Mouse (Mus musculus) left cerebral cortex, postnatal 14 days (tissue): Measurements from ENCODE around the gene Hps3. TPM values are rescaled to one million over a fixed set of nuclear protein-coding genes. Genes with fewer than 3 reads are reported as not detected.
A peak's percentile ranks its signal among the peaks of the same experiment; 100 is the strongest.
"Not testable (repeated sequence)": the region's sequence is repeated elsewhere in the genome, so short reads cannot be mapped to it uniquely, and the experiment has no call there.

Experiments used
- DNase-seq, 2 experiments: peaks; one replicate each; pipeline ENCODE4 v3.0.0; 2021 to 2022; ENCODE audit warnings: low spot score in 2 of 2, mixed read lengths in 1 of 2
- intact Hi-C: fragments of 180-260 bp; cut with DNase I; formaldehyde crosslinking; loops from one replicate; pipeline ENCODE4 v1.15.1; 2025
- long read RNA-seq, 2 experiments: library from polyadenylated mRNA; stranded (forward); transcript quantifications; one replicate each; pipeline ENCODE4 v2.0.0; 2021
- total RNA-seq, 2 experiments: library from RNA; stranded (reverse); gene quantifications; 2 replicates each; pipeline ENCODE4 v1.2.3; 2021

Gene Hps3
- 10 to 100 TPM; 16.2 to 17.4 TPM for total RNA-seq
- long read RNA-seq, experiment 1, full-length matches to known transcripts: 8 of 10 reads
- long read RNA-seq, experiment 1, partial matches to known transcripts: 0 of 10 reads
- long read RNA-seq, experiment 1, other reads (novel, unspliced or antisense): 2 of 10 reads
- long read RNA-seq, experiment 2, full-length matches to known transcripts: 3 of 5 reads
- long read RNA-seq, experiment 2, partial matches to known transcripts: 2 of 5 reads
- long read RNA-seq, experiment 2, other reads (novel, unspliced or antisense): 0 of 5 reads

GRCm38 (mm10) chr3:20034719-20035404, at the start of gene Hps3:
TSS of gene Hps3 (minus strand) at chr3:20035315.
- DNase-seq: peak; percentile 84 to 88
- intact Hi-C loops: no loop called here

- intact Hi-C loops: no loop called here
- DNase-seq: no peak
These were observed 47.0 kb upstream of the Hps3 start for GRCm38 (mm10) chr3:20082161-20082560.

GRCm38 (mm10) chr3:20076145-20077053, 41.3 kb upstream of the Hps3 start:
- DNase-seq: peak in 1 of 2 experiments; percentile 10
- intact Hi-C loops: loop anchor here (5.0 kb wide), 1 partner anchor 174 kb away; no protein-coding TSS in a partner anchor

DNA sequence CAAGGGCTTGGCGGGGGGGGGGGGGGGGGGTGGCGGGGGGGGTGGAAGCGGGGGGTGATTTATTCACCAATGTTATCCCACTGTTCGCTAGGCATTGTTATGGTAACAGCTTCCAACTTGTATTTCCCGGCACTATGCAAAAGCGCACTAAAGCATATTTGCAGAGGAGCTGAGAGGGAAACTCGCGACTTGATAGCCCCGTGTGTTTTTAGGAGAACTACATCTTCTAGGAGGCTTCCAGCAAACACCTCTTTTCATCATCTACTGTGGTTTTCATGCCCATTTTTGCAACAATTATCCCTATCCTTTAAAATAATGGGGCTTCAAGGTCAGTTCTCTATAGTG, 23.1 kb upstream of the Hps3 start:
- peak; percentile 3 to 7 for DNase-seq
- intact Hi-C loops: loop anchor here (10.0 kb wide), 1 partner anchor 153 kb away; no protein-coding TSS in a partner anchor

GRCm38 (mm10) chr3:20057306-20058196, 22.4 kb upstream of the Hps3 start, which contains the start of gene Hltf:
TSS of gene Hltf (plus strand) at chr3:20057811.
- intact Hi-C loops: loop anchor here (10.0 kb wide), 1 partner anchor 153 kb away; no protein-coding TSS in a partner anchor

GRCm38 (mm10) chr3:20044736-20045135, 9.6 kb upstream of the Hps3 start:
- intact Hi-C loops: not testable (repeated sequence)

More at GRCm38 (mm10) chr3:20057306-20058196, 22.4 kb upstream of the Hps3 start, which contains the start of gene Hltf:
- peak; percentile 96 for DNase-seq

DNA sequence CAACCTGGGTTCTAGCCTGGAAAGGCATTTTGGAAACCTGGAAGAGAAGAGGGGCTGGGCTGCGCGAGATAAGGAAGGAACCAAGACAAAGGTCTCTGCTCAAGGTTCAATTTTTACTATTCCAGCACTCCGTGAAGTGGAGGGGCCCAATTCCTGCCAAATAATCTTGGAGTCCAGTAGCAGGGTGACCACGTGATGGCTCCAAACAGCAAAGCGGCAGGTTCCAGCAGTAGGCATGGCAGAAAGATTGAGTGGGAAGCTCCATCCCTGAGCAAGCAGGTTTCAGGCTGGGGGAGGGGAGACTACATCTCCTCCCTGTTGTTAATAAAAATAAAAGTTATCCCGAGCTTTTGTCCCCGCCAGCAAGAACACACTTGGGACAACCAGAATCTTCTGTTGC, 6.3 kb upstream of the Hps3 start:
- intact Hi-C loops: not testable (repeated sequence)

More at GRCm38 (mm10) chr3:20044736-20045135, 9.6 kb upstream of the Hps3 start:
- not testable (repeated sequence) for DNase-seq

DNA sequence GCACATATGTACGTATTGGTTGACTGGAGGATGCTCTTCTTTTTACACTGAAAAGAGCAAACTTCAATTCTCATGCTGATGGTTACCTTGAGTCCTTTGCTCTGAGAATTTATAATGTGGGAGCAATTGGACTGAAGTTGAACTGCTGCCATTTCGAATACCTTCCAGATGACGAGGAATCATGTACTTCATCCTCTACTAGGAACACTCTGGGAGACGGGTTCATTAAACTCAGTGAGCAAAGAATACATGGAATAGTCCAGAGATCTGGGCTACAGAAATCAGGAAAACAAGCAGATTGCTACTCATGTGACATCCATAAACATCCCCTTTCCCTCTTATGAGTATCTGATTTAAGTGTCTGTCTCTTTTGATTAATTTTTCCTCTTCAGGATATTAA, 954 bp upstream of the Hps3 start:
- intact Hi-C loops: no loop called here
- no peak for DNase-seq

More for the DNA sequence above, 6.3 kb upstream of the Hps3 start:
- DNase-seq: not testable (repeated sequence)

DNA sequence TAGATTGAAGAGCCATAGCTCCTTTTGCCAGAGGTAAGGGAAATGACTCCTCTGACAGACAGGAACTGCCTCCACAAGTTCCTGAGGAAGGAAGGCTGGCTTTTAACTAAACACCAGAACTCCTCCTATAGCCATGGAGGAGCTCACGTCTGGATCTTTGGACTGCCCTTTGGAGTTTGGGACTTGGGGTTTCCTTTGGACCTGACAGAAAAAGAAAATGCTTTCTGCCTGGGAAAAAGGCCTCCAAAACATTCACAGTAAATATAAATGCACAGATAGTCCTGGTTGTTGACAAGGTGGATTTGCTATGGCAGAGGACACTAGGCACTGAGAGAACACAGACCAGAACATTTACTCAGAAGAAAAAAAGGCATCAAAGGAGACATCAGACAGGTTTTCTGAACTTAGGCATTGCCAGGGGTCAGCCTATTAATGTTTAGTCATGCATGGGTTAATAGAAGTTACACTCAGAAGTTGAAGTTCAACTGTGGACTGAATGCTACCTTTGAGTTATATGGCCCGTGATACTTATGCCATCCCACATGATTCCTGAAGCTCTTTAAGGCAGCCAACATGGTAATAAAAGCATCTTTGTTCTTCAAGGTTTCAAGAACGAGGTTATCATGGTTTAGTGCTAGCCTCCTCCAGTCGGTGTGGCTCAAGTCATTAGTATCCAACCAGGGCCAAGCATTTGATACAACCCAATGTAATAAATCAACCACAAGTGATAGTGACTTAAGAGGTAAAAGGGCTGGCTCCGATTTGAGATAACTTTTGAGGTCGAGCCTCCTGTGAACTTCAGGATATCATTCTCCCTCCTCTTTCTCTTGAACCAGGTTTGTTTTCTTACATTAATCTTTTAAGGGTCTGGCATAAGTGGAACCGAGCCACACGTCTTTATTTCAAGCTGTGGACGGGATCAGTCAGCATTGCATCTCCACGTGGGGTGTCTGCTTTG, 1.1 kb downstream of the Hps3 start:
- intact Hi-C loops: no loop called here
- DNase-seq: no peak

DNA sequence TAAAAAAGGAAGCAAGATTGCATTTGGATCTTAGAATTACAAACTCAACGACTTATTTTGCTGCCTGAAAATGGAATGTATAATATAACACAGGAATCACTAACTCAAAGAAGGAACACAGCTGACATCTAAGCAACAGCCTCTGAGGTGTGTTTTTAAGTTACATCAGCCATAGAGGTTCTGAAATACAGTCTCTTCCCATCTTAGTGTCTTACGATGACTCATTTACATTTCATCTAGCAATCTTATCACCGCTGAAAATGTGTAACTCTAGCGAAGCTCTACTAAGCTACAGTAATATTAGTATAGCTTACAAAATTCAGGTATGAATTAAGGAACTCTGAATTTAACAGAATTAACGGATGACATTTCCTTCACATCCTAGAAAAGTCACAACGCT, 4.3 kb downstream of the Hps3 start:
- intact Hi-C loops: no loop called here
- DNase-seq: no peak

- no peak for DNase-seq
- intact Hi-C loops: no loop called here
These were observed 6.5 kb downstream of the Hps3 start for GRCm38 (mm10) chr3:20028640-20029039.

- DNase-seq: no peak
- intact Hi-C loops: no loop called here
These were observed 7.3 kb downstream of the Hps3 start for GRCm38 (mm10) chr3:20027788-20028187.

DNA sequence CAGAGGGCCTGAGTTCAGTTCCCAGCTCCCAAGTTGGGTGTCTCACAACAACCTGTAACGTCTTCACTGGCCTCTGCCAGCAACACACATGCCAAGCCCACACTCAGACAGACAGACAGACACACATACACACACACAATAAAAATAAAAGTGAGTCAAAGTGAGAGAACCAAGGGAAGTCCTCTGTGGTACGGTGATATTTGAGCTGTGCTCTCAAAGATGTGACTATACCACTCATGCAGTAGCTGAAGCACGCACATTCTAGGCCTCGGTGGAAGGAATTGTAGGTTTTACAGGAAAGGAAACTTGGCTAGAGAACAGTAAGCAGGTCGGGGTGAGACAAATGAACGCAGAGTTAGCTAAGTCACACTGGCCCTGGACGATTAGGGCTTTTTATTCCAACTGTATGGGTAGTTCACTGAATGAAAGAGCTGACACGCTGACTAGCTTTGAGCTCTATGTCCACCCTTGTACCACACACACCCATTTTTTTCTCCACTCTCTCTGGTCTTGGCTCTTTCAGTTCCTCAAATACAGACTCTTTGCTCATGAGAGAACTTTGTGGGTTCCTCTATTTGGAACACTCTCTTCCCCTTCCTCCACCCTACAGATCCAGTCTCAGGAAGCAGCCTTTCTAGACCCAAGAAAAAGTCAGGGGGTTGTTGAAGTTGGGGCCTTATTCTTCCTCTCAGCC, 8.0 kb downstream of the Hps3 start:
- intact Hi-C loops: no loop called here
- DNase-seq: peak in 1 of 2 experiments; percentile 17

GRCm38 (mm10) chr3:20026481-20026880, 8.6 kb downstream of the Hps3 start:
- intact Hi-C loops: no loop called here
- DNase-seq: no peak

DNA sequence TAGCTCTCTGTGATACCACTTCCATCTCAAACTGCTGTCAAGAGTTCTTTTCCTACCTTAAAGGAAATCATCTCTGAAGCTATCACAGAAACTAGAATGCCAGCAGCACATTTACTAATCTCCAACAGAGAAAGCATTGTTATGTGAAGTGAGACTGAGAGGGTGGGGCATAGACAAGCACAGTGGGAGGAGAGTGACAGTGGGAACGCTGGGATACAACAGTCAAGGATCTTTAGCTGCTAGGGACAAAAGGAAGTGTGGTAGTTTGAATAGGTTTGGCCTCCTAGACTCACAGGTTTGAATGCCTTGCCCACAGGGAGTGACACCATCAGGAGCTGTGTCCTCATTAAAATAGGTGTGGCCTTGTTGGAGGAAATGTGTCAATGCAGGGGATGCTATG, 11.3 kb downstream of the Hps3 start:
- DNase-seq: no peak
- intact Hi-C loops: no loop called here

- intact Hi-C loops: no loop called here
- DNase-seq: no peak
These were observed 17.0 kb downstream of the Hps3 start for GRCm38 (mm10) chr3:20018076-20018475.

GRCm38 (mm10) chr3:20014454-20014853, 20.7 kb downstream of the Hps3 start:
- intact Hi-C loops: no loop called here
- DNase-seq: no peak
